Mouse (Mus musculus) kidney, adult 9 months (tissue): Measurements from ENCODE around the gene Spns3.

Experiments
- DNase-seq: peaks from one replicate; pipeline ENCODE4 v3.0.0; 2022

The Spns3 gene

DNA sequence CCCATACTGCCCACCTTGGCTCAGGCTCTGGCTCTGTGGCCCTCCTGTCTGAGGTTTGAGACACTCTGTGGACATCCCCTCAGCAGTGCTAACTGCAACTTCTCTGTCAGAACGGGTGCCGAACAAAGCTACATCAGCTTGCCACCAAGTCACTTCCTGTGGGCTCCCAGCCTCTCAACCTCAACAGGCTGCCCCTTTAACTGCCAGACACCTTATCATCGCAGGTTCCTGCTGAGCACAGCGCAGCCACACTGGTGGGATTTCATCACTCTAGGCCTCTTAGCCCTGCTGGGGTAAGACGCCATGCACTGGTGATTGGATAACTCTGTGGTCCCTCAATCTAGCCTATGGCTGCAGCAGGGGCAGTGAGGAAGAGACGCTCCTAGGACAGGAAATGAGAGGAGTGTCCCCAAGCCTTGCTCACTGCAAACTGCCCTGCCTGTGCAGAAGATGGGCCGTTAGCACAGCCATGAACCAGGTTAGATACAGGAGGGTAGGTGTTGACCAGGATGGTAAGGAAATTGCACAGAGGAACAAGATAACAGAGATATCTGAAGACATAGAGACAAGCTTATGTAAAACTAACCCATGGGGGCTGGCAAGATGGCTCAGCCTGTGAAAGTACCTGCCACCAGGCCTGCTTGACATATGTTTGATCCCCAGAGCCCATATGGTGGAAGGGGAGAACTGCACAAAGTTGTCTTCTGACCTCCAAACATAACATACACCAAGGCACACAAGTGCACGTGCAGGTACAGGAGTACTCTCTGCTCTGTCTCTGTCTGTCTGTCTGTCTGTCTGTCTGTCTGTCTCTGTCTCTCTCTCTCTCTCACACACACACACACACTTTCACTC, at the start of gene Spns3:
Spns3 (minus strand) TSS at position 373 of the 855 bp plus-strand sequence.
- DNase-seq, result no peak

DNA sequence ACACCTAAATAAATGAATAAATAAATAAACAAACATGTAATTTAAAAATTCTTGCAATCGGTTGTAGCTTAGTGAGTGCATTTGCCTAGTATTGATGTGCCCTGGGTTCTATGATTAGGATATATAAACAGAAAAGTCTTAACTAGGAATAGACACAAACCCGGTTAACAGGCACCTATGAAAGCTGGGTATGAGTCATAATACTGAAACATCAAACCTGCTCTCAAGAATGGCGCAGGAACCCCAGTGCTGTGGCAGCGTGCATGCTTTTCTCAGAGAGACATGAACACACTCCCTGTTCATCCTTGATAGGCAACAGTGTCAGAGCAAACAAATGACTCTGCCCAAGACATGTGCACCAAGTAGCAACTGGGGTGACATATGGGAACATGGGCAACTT, 47.5 kb upstream of the Spns3 start:
- DNase-seq, result no peak

- no peak for DNase-seq
These were observed 44.9 kb upstream of the Spns3 start for GRCm38 (mm10) chr11:72595010-72595737.

- DNase-seq, result no peak
These were observed 37.4 kb upstream of the Spns3 start for GRCm38 (mm10) chr11:72587537-72588233.

- no peak for DNase-seq
These were observed 36.3 kb upstream of the Spns3 start for GRCm38 (mm10) chr11:72586570-72586969.

DNA sequence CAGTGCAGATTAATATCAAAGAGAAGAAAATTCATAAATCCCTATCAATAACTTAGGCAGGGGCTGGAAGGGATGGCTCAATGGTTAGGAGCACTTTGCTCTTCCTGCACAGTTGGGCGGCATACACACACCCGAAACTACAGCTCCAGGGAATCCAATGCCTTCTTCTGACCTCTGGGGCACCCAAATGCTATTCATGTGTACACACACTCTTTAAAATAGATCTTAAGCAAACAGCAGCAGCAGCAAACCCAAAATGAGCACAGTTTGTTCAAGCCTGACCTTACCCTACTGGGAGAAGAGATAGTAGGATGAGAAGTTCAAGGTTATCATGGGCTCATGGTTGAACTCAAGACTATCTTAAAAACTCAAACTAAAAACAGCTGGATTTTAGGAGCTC, 32.8 kb upstream of the Spns3 start:
- no peak for DNase-seq

- DNase-seq, result no peak
These were observed 32.1 kb upstream of the Spns3 start for GRCm38 (mm10) chr11:72582448-72582705.

- DNase-seq, result no peak
These were observed 31.5 kb upstream of the Spns3 start for GRCm38 (mm10) chr11:72581609-72582447.

DNA sequence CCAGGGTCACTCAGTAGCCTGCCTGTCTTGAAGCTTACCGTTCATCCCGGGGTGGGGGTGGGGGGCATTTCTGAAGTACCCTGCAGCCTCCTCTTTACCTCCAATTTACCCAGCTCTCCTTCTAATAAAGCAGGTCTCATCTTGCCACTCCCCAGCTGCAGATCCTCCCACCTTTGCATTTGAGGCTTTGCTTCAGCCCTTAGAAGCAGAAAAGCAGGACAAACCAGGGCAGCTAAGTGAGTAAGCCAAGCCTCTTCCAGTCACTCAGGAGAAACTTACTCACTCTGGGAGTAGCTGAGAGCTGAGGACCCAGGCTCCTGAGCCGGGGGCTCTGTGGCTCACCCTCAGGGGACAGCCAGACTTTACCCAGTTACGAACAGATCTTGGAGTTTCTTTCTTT, 28.2 kb upstream of the Spns3 start:
- DNase-seq, result no peak

DNA sequence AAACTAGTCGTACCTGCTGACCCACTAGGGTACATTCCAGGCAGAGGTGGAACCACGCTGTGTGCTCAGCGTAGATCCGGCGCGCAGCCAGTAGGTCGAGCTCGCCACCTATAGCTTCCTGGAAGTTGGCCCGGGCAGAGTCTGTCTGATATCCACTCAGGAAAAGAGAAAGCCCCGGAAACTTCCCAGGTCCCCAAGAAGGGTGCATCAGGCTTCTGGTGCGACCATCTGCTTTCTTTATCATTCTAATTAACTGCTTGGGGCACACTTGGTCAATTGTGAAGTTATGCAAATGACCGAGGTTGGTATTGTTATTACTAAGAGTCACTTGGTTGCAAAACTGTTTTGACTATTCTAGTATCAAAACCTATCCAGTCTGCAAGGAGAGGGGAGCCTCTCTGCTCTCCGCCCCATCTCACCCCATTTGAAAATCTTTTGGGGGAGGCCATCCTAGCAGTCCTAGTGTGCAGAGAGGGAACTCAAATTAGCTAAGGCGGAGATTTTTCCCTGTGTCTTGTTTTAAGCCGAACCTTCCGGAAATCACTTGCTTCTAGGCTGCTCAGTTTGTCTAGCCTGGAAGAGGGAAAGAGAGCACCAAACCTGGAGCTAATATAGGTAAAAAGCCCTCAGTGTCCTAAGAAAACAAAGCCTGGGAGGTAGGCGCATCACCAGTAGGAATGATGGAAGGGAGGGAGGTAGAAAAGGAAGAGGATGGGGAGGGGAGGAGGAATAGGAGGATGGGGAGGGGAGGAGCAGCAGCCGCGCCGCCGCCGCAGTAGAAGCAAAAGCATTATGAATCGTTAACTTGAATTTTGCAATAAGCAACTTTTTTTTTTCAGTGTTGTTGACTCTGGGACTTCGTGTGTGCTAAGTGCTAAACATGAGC, 26.4 kb upstream of the Spns3 start:
- no peak for DNase-seq

GRCm38 (mm10) chr11:72576111-72576465, 25.8 kb upstream of the Spns3 start:
- DNase-seq, result no peak

GRCm38 (mm10) chr11:72573819-72574218, 23.5 kb upstream of the Spns3 start:
- peak; percentile 67 for DNase-seq

GRCm38 (mm10) chr11:72570319-72570979, 20.1 kb upstream of the Spns3 start:
- peak; percentile 87 for DNase-seq

GRCm38 (mm10) chr11:72569671-72570318, 19.5 kb upstream of the Spns3 start:
- peak; percentile 22 for DNase-seq

DNA sequence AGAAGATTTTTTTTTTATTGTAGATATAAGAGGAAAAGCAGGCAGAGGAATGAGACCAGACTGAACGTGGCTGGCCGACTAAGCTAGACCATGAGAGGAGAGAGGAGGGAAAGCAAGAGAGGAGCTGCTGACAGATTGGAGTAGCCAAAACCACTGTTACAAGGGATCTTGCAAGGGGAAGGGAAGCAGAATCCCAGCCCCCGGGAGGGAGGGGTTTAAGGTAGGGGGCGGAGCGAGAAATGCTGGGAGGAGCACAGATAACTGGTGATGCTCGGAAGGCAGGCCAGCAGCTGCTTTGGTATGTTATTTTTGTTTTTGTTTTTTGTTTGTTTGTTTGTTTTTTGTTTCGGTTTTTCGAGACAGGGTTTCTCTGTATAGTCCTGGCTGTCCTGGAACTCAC, 18.7 kb upstream of the Spns3 start:
- DNase-seq, result no peak

GRCm38 (mm10) chr11:72566816-72567338, 16.6 kb upstream of the Spns3 start:
- DNase-seq, result no peak

GRCm38 (mm10) chr11:72566304-72566703, 16.0 kb upstream of the Spns3 start:
- DNase-seq, result no peak

DNA sequence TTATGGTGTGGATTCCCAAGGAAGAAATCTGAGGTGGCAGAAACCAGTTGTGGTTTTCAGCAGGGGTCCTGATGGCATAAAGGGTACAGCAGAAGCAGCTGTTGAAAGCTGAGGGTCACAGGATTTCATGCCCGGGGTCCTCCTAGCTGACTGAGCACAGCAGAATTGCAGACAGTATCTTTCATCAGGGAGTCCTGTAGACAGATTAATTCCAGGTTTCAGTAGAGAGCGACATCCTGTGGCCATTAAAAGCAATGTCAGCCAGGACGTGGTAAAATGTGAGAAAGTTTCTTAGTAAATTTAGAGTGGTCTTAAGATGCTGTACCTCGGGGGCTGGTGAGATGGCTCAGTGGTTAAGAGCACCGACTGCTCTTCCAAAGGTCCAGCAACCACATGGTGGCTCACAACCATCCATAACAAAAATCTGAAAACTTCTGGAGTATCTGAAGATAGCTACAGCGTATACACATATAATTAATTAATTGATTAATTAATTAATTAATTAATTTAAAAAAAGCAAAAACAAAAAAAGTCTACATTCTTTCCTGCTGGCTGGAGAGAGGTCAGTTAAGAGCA, 14.0 kb upstream of the Spns3 start:
- peak; percentile 63 for DNase-seq

- no peak for DNase-seq
These were observed 10.4 kb upstream of the Spns3 start for GRCm38 (mm10) chr11:72560661-72561060.

GRCm38 (mm10) chr11:72558155-72558554, 7.8 kb upstream of the Spns3 start:
- DNase-seq, result no peak
